Mouse (Mus musculus): ENCODE measurements at regions not wholly inside any gene's neighbourhood (a gene's known extent, or its start where the extent isn't known, plus 50 kb on each side); places are given as distances from the start of the nearest gene placed in this dataset.

DNA sequence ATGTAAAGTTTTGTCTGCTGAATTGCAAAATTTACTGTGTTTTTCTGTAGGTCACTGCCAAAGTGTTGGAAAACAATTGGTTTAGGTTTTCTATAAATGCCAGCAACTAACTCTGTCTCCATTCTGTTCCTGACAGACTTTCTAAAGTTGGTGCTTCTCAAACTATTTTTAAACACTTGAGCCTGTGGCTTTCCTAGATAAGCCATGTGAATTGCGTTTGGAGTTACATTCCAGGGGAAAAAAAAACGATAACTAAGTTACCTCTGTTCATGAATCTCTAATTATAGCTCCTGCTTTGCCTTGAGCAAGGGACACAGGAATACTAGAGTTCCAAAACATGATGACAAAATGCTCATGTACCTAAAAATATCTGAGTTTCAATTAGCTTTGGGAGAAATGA is 1298.0 kb upstream of the Fam98a start:
- DNase-seq (ENCODE audit: inconsistent ontology term): no peak

DNA sequence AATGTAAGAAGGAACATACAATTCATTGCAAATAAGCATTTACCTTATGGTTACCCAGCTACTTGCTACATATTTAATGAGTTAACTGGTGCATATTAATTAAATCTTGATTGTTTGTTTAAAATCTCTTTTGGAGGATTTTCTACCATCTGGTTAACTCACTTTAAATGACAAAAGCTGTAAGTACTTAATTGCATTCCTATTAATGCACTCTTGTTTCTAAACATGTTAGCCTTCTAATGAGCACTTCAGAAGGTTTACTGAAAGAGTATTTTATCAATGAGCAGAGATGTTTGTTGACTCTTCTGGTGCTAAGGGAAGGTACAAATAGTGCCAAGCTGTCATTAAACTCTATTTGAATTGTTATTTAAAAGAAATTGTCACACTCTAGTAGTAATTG is 1296.6 kb upstream of the Fam98a start:
- peak; percentile 9 for DNase-seq (ENCODE audit: inconsistent ontology term)

DNA sequence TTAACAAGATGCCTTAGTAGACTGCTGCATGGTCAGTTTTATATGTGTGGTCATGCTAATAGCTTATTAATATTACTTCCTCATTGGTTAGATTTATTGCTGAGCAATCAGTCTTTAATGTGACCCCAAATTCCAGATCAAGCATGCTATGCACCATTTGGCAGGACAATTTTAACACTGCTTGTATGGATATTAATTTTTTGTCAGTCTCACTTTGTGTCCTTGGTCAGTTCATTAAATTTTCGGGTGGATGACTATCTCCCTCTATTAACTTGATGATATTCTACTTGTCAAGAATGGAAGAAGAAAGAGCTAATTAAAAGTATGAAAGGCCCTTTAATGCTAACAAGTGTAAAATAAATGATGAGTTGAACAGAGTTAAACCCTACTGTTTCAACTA is 1266.2 kb upstream of the Fam98a start:
- peak; percentile 74 for DNase-seq (ENCODE audit: inconsistent ontology term)

Measured in Muller cell, postnatal 12 days (primary cell).